Mouse (Mus musculus) neural tube, embryonic 12.5 days (tissue): Measurements from ENCODE around the gene Fli1. TPM values are rescaled to one million over a fixed set of nuclear protein-coding genes. Genes with fewer than 3 reads are reported as not detected.

Experiments
- ATAC-seq: fragments of 200-750 bp; cut with Nextera tagmentation; 2 replicates; pipeline ENCODE4 v1.8.0; 2017; ENCODE audit warnings: low read depth, mild to moderate bottlenecking, moderate TSS enrichment, moderate library complexity; ENCODE audit not compliant: low FRiP score
- H3K27ac ChIP-seq: fragments of 300-500 bp; sonication (generic); 2 replicates; pipeline ENCODE4 v1.5.1; 2016
- H3K27me3 ChIP-seq: fragments of 300-500 bp; sonication (generic); replicated peaks from 2 replicates; pipeline ENCODE4 v1.6.1; 2016; ENCODE audit warnings: mild to moderate bottlenecking
- H3K36me3 ChIP-seq: fragments of 300-500 bp; sonication (generic); 2 replicates; pipeline ENCODE4 v1.6.1; 2016; ENCODE audit warnings: mild to moderate bottlenecking
- H3K4me1 ChIP-seq: fragments of 300-500 bp; sonication (generic); 2 replicates; pipeline ENCODE4 v1.6.1; 2016
- H3K4me2 ChIP-seq: fragments of 300-500 bp; sonication (generic); replicated peaks from 2 replicates; pipeline ENCODE4 v1.6.1; 2016; ENCODE audit warnings: mild to moderate bottlenecking
- H3K4me3 ChIP-seq: fragments of 300-500 bp; sonication (generic); 2 replicates; pipeline ENCODE4 v1.5.1; 2016
- H3K9ac ChIP-seq: fragments of 300-500 bp; sonication (generic); 2 replicates; pipeline ENCODE4 v1.6.1; 2016; ENCODE audit warnings: mild to moderate bottlenecking
- H3K9me3 ChIP-seq: fragments of 300-500 bp; sonication (generic); 2 replicates; pipeline ENCODE4 v1.6.1; 2016; ENCODE audit warnings: mild to moderate bottlenecking
- WGBS: fragments of 180-500 bp; shearing (Covaris S2); methylation state at CpG from one replicate; pipeline ENCODE4 v1.1.7; 2016; 5-methylcytosine and 5-hydroxymethylcytosine counted together
- polyA plus RNA-seq: library from polyadenylated mRNA; unstranded; fragments of >200 nt; fragmentation: Nextera tagmentation; extraction: Ambion mirVana; gene quantifications from 2 replicates; pipeline ENCODE4 v1.2.1, GENCODE M21; 2016

Gene Fli1
- polyA plus RNA-seq, 1 experiment from 2014 or later: 15.4 TPM

- H3K36me3 ChIP-seq: no peaks in the 10 kb centered on the region
- WGBS: 79% methylated on average over 9 of the region's 9 CpGs
- H3K9me3 ChIP-seq: no peaks in the 10 kb centered on the region
- no peak for ATAC-seq
- H3K27me3 ChIP-seq: no peaks in the 10 kb centered on the region
- H3K4me2 ChIP-seq: no peak overlapping the region
- H3K4me3 ChIP-seq: no peak overlapping the region
- no peak overlapping the region for H3K27ac ChIP-seq
- no peaks in the 10 kb centered on the region for H3K4me1 ChIP-seq
- H3K9ac ChIP-seq: no peak overlapping the region
These were observed 26.0 kb downstream of the Fli1 start for GRCm38 (mm10) chr9:32516691-32517090.

- Histone ChIP-seq H3K36me3 (no peaks in the 10 kb centered on the region), H3K27me3 (no peaks in the 10 kb centered on the region), H3K9me3 (no peaks in the 10 kb centered on the region), H3K4me1 (no peaks in the 10 kb centered on the region), H3K4me3 (no peak overlapping the region), H3K9ac (no peak overlapping the region), H3K27ac (no peak overlapping the region), H3K4me2 (no peak overlapping the region)
- WGBS: 81% methylated on average over 10 of the region's 10 CpGs
- no peak for ATAC-seq
These were observed 26.6 kb downstream of the Fli1 start for GRCm38 (mm10) chr9:32515894-32516686.

- no peaks in the 10 kb centered on the region for H3K4me1 ChIP-seq
- WGBS: 65% methylated on average over 6 of the region's 6 CpGs
- ATAC-seq: no peak
These were observed 28.1 kb downstream of the Fli1 start for GRCm38 (mm10) chr9:32514406-32515058.

GRCm38 (mm10) chr9:32513471-32513870, 29.2 kb downstream of the Fli1 start:
- H3K9ac ChIP-seq: no peak overlapping the region
- 83% methylated on average over 2 of the region's 2 CpGs for WGBS
- H3K4me2 ChIP-seq: no peak overlapping the region
- no peak overlapping the region for H3K27ac ChIP-seq
- H3K36me3 ChIP-seq: no peaks in the 10 kb centered on the region
- H3K9me3 ChIP-seq: no peaks in the 10 kb centered on the region
- no peaks in the 10 kb centered on the region for H3K4me1 ChIP-seq
- H3K4me3 ChIP-seq: no peak overlapping the region
- no peak for ATAC-seq
- H3K27me3 ChIP-seq: no peaks in the 10 kb centered on the region

More at GRCm38 (mm10) chr9:32514406-32515058, 28.1 kb downstream of the Fli1 start:
- Histone ChIP-seq H3K4me2 (no peak overlapping the region), H3K36me3 (no peaks in the 10 kb centered on the region), H3K27ac (no peak overlapping the region), H3K9ac (no peak overlapping the region), H3K9me3 (no peaks in the 10 kb centered on the region), H3K27me3 (no peaks in the 10 kb centered on the region), H3K4me3 (no peak overlapping the region)

DNA sequence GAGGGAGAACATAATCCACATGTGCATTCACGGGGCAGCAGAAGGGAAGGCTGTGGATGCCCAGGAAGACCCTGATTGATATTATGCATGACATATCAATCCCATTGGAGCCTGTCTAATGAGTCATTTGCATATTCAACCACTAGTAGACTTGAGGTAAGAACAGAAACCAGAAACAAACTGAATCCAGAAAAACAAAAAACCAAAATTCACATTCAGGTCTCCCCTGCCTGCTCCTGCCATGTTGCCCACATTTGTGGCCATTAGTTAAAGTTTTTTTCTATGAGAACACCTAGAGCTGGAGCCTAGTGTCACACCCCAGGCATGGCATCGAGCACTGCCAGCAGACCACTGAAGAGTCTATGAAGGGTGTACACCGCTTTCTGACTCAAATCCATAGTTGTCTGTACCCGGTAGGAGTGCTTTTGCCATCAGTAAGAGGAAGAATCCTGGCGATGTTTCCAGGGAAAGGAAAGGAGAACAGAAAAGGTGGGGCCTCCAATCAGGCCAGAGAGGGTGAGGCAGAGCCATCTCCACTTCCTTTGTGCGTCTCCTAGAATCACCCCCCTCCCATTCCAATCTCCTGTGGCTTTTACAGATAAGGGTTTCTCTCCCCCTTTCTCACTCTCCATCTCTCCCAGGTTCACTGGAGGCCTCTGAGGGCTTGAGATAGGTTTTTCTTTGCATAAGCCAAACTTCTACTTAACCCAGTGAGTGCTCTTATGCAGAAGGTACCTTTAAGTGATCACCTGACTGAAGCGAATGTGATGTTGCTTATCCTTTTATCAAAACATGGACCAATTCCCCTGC, 32.0 kb downstream of the Fli1 start:
- Histone ChIP-seq H3K27me3 (no peaks in the 10 kb centered on the region), H3K4me1 (no peaks in the 10 kb centered on the region), H3K36me3 (no peaks in the 10 kb centered on the region), H3K9ac (no peak overlapping the region), H3K27ac (no peak overlapping the region), H3K9me3 (no peaks in the 10 kb centered on the region), H3K4me3 (no peak overlapping the region), H3K4me2 (no peak overlapping the region)
- ATAC-seq: no peak
- 82% methylated on average over 7 of the region's 7 CpGs for WGBS

- Histone ChIP-seq H3K27me3 (no peaks in the 10 kb centered on the region), H3K4me2 (no peak overlapping the region), H3K9me3 (no peaks in the 10 kb centered on the region), H3K4me1 (no peaks in the 10 kb centered on the region), H3K9ac (no peak overlapping the region), H3K36me3 (no peaks in the 10 kb centered on the region), H3K27ac (no peak overlapping the region), H3K4me3 (no peak overlapping the region)
- 76% methylated on average over 7 of the region's 7 CpGs for whole genome bisulfite sequencing
- ATAC-seq: no peak
These were observed 32.9 kb downstream of the Fli1 start for GRCm38 (mm10) chr9:32509706-32510156.

GRCm38 (mm10) chr9:32508648-32509047, 34.0 kb downstream of the Fli1 start:
- no peak overlapping the region for H3K27ac ChIP-seq
- H3K36me3 ChIP-seq: no peaks in the 10 kb centered on the region
- H3K4me2 ChIP-seq: no peak overlapping the region
- ATAC-seq: no peak
- no peaks in the 10 kb centered on the region for H3K27me3 ChIP-seq
- H3K4me1 ChIP-seq: no peaks in the 10 kb centered on the region
- WGBS: 79% methylated on average over 2 of the region's 2 CpGs
- H3K4me3 ChIP-seq: no peak overlapping the region
- H3K9ac ChIP-seq: no peak overlapping the region
- no peaks in the 10 kb centered on the region for H3K9me3 ChIP-seq

GRCm38 (mm10) chr9:32508118-32508517, 34.5 kb downstream of the Fli1 start:
- Histone ChIP-seq H3K4me1 (no peaks in the 10 kb centered on the region), H3K27me3 (no peaks in the 10 kb centered on the region), H3K4me3 (no peak overlapping the region), H3K4me2 (no peak overlapping the region), H3K9ac (no peak overlapping the region), H3K36me3 (no peaks in the 10 kb centered on the region), H3K27ac (no peak overlapping the region), H3K9me3 (no peaks in the 10 kb centered on the region)
- 80% methylated on average over 8 of the region's 8 CpGs for WGBS
- no peak for ATAC-seq

GRCm38 (mm10) chr9:32506866-32507861, 35.5 kb downstream of the Fli1 start:
- H3K9me3 ChIP-seq: no peaks in the 10 kb centered on the region
- no peaks in the 10 kb centered on the region for H3K4me1 ChIP-seq
- H3K36me3 ChIP-seq: no peaks in the 10 kb centered on the region
- no peak overlapping the region for H3K4me3 ChIP-seq
- WGBS: 71% methylated on average over 15 of the region's 15 CpGs
- no peaks in the 10 kb centered on the region for H3K27me3 ChIP-seq
- H3K27ac ChIP-seq: no peak overlapping the region
- no peak overlapping the region for H3K9ac ChIP-seq
- no peak overlapping the region for H3K4me2 ChIP-seq
- no peak for ATAC-seq

GRCm38 (mm10) chr9:32506161-32506560, 36.5 kb downstream of the Fli1 start:
- Histone ChIP-seq H3K4me1 (no peaks in the 10 kb centered on the region), H3K9ac (no peak overlapping the region), H3K4me3 (no peak overlapping the region), H3K4me2 (no peak overlapping the region), H3K36me3 (no peaks in the 10 kb centered on the region), H3K27ac (no peak overlapping the region), H3K9me3 (no peaks in the 10 kb centered on the region), H3K27me3 (no peaks in the 10 kb centered on the region)
- ATAC-seq: no peak
- 81% methylated on average over 8 of the region's 8 CpGs for WGBS

- H3K4me1 ChIP-seq: no peaks in the 10 kb centered on the region
- no peak overlapping the region for H3K4me3 ChIP-seq
- H3K9me3 ChIP-seq: no peaks in the 10 kb centered on the region
- 86% methylated on average over 7 of the region's 7 CpGs for WGBS
- no peak overlapping the region for H3K9ac ChIP-seq
- H3K4me2 ChIP-seq: no peak overlapping the region
- no peaks in the 10 kb centered on the region for H3K36me3 ChIP-seq
- H3K27ac ChIP-seq: no peak overlapping the region
- H3K27me3 ChIP-seq: no peaks in the 10 kb centered on the region
- ATAC-seq: no peak
These were observed 37.1 kb downstream of the Fli1 start for GRCm38 (mm10) chr9:32505460-32506075.
